Mouse (Mus musculus) liver, embryonic 14.5 days (tissue): ENCODE measurements around the gene Rnf151. TPM values are rescaled to one million over a fixed set of nuclear protein-coding genes. Genes with fewer than 3 reads are reported as not detected.

Experiments
- ATAC-seq: fragments of 200-750 bp; cut with Nextera tagmentation; 2 replicates; pipeline ENCODE4 v1.8.0; 2017; ENCODE audit warnings: moderate number of reproducible peaks, mild to moderate bottlenecking, moderate library complexity; ENCODE audit not compliant: insufficient read depth
- DNase-seq, 3 experiments: peaks; one replicate each; pipeline ENCODE4 v3.0.0-alpha.2; 2012 to 2013; ENCODE audit warnings: low read depth in 3 of 3, low spot score in 3 of 3
- H3K27ac ChIP-seq: fragments of 300-500 bp; sonication (generic); 2 replicates; pipeline ENCODE4 v1.5.1; 2014; ENCODE audit warnings: moderate library complexity, mild to moderate bottlenecking, control low read depth, inconsistent platforms
- H3K27me3 ChIP-seq: fragments of 300-500 bp; sonication (generic); 2 replicates; pipeline ENCODE4 v1.6.1; 2014; ENCODE audit warnings: mild to moderate bottlenecking, low read length, moderate library complexity; ENCODE audit not compliant: control insufficient read depth, insufficient read depth
- H3K36me3 ChIP-seq: fragments of 300-500 bp; sonication (generic); replicated peaks from 2 replicates; pipeline ENCODE4 v1.6.1; 2014; ENCODE audit warnings: low read depth; ENCODE audit not compliant: control insufficient read depth, insufficient read depth
- H3K4me1 ChIP-seq, 2 experiments: fragments of 200-500 bp in 1 of 2; fragments of 300-500 bp in 1 of 2; sonication (generic) in 1 of 2; replicated peaks; 2 replicates each; pipeline ENCODE4 v1.6.1; 2012 to 2014; ENCODE audit warnings: antibody characterized with exemption in 1 of 2, inconsistent platforms in 1 of 2, low read length in 1 of 2; ENCODE audit not compliant: control insufficient read depth in 2 of 2, insufficient read depth in 2 of 2
- H3K4me2 ChIP-seq: fragments of 300-500 bp; sonication (generic); 2 replicates; pipeline ENCODE4 v1.6.1; 2014; ENCODE audit warnings: low read depth, mild to moderate bottlenecking, control low read depth, moderate library complexity
- H3K4me3 ChIP-seq, 2 experiments: fragments of 200-500 bp in 1 of 2; fragments of 300-500 bp in 1 of 2; sonication (generic) in 1 of 2; 2 replicates each; pipeline ENCODE4 v1.5.1; 2012 to 2014; ENCODE audit warnings: low read depth in 2 of 2, low read length in 2 of 2, mild to moderate bottlenecking in 2 of 2, control low read depth in 1 of 2, inconsistent platforms in 1 of 2, moderate library complexity in 1 of 2; ENCODE audit not compliant: insufficient read depth in 1 of 2
- H3K9ac ChIP-seq: fragments of 300-500 bp; sonication (generic); replicated peaks from 2 replicates; pipeline ENCODE4 v1.6.1; 2014; ENCODE audit warnings: mild to moderate bottlenecking, control low read depth, moderate library complexity
- H3K9me3 ChIP-seq: fragments of 300-500 bp; sonication (generic); 2 replicates; pipeline ENCODE4 v1.6.1; 2016; ENCODE audit warnings: low read length, mixed read lengths; ENCODE audit not compliant: control insufficient read depth
- CTCF ChIP-seq: IDR thresholded peaks from 2 replicates; pipeline ENCODE4 v1.5.1; 2016; ENCODE audit warnings: antibody characterized with exemption, low read depth, control low read depth
- EP300 ChIP-seq: IDR thresholded peaks from 2 replicates; pipeline ENCODE4 v1.6.1; 2016; ENCODE audit warnings: antibody characterized with exemption, low read depth
- WGBS: fragments of 180-500 bp; shearing (Covaris S2); extraction: QIAGEN DNeasy Blood & Tissue Kit; methylation state at CpG from one replicate; pipeline ENCODE4 v1.1.7; 2014; ENCODE audit not compliant: insufficient replicate concordance; 5-methylcytosine and 5-hydroxymethylcytosine counted together
- polyA plus RNA-seq, 2 experiments: library from polyadenylated mRNA; depleted of rRNA in 1 of 2; stranded (reverse) in 1 of 2; unstranded in 1 of 2; fragments of >200 nt; fragmentation: Nextera tagmentation in 1 of 2; extraction: Ambion mirVana in 1 of 2; gene quantifications; 2 replicates each; pipeline versions ENCODE4 v1.2.1 to v1.2.3; 2012 to 2014

Gene Rnf151
- polyA plus RNA-seq, 2 experiments, result 0.11 TPM; not detected in 1

DNA sequence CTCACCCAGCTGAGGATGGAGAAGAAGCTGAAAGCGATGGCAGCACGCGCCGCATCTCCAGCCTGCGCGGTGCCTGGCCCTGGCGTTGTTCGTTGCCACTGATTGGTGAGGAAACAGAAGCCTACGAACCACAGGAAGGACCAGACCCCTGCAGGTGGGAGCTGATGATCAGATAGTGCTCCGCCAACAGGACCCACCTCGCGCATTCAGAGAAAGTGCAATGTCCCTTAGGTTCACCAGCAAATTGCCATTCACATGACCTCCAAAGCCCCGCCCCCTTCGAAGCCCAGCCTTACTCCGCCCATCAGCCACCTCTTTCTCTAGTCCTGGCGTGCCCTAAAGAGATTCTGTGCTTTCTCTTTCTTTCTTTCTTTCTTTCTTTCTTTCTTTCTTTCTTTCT, 31.3 kb downstream of the Rnf151 start:
- peaks cover 41% of the 10 kb centered on the region for H3K27me3 ChIP-seq
- H3K4me3 ChIP-seq, result no peak overlapping the region
- peak overlapping the region; percentile 23; the same call in 1 of the 2 replicates for H3K4me2 ChIP-seq
- 37% methylated on average over 16 of the region's 16 CpGs for WGBS
- ATAC-seq (peak; percentile 64; the same call in 1 of the 2 replicates), DNase-seq (peak in 1 of 3 experiments; percentile 61)
- H3K4me1 ChIP-seq, result peaks cover 3 to 10% of the 10 kb centered on the region in 2 experiments
- no peak overlapping the region for H3K9ac ChIP-seq
- H3K36me3 ChIP-seq, result no peaks in the 10 kb centered on the region
- no peak overlapping the region for H3K27ac ChIP-seq
- no peaks in the 10 kb centered on the region for H3K9me3 ChIP-seq
- no peak for TF ChIP-seq CTCF
- TF ChIP-seq EP300, result no peak

GRCm38 (mm10) chr17:24677500-24678080, 40.3 kb downstream of the Rnf151 start:
- DNase-seq, result no peak
- Histone ChIP-seq H3K4me3 (no peak overlapping the region), H3K27ac (no peak overlapping the region), H3K9me3 (no peaks in the 10 kb centered on the region), H3K4me2 (no peak overlapping the region), H3K9ac (no peak overlapping the region), H3K27me3 (no peaks in the 10 kb centered on the region), H3K4me1 (peaks cover 0 to 2% of the 10 kb centered on the region in 2 experiments; a peak in 2 of 4 replicates), H3K36me3 (peaks cover 33% of the 10 kb centered on the region)
- WGBS, result 80% methylated on average over 24 of the region's 24 CpGs
- ATAC-seq, result peak; percentile 47; the same call in 1 of the 2 replicates
- TF ChIP-seq EP300 (no peak), CTCF (no peak)

DNA sequence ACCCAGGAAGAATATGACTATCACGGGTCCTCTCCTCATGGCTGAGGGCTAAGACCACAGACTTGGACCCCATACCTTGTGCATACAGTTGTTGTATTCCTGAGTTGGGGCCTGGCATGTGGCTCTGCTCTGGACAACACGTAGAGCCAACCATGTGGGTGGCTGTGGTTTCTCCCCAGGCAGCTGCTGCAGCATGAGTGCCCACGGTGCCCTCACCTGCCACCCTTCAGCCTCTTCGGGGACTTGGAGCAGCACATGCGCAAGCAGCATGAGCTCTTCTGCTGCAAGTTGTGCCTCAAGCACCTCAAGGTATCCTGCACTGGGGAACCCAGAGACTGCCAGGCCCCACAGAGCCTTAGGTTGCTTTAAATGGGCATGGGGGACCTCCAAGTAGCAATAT, 41.0 kb downstream of the Rnf151 start:
- Histone ChIP-seq H3K9ac (no peak overlapping the region), H3K36me3 (peaks cover 33% of the 10 kb centered on the region), H3K4me2 (no peak overlapping the region), H3K4me1 (peaks cover under 1 to 8% of the 10 kb centered on the region in 2 experiments), H3K9me3 (no peaks in the 10 kb centered on the region), H3K4me3 (no peak overlapping the region), H3K27me3 (no peaks in the 10 kb centered on the region), H3K27ac (no peak overlapping the region)
- DNase-seq (no peak), ATAC-seq (no peak)
- no peak for TF ChIP-seq EP300
- no peak for TF ChIP-seq CTCF
- WGBS, result 79% methylated on average over 5 of the region's 5 CpGs

- ATAC-seq, result no peak
- Histone ChIP-seq H3K9ac (no peak overlapping the region), H3K4me1 (peaks cover 6 to 14% of the 10 kb centered on the region in 2 experiments), H3K4me2 (no peak overlapping the region), H3K36me3 (peaks cover 33% of the 10 kb centered on the region), H3K27ac (no peak overlapping the region), H3K9me3 (no peaks in the 10 kb centered on the region), H3K27me3 (no peaks in the 10 kb centered on the region), H3K4me3 (no peak overlapping the region)
- WGBS, result 54% methylated on average over 2 of the region's 2 CpGs
- DNase-seq, result peak in 2 of 3 experiments; percentile 58 to 59
- TF ChIP-seq CTCF (peak; percentile 89), EP300 (no peak)
These were observed 41.7 kb downstream of the Rnf151 start for GRCm38 (mm10) chr17:24676187-24676586.

DNA sequence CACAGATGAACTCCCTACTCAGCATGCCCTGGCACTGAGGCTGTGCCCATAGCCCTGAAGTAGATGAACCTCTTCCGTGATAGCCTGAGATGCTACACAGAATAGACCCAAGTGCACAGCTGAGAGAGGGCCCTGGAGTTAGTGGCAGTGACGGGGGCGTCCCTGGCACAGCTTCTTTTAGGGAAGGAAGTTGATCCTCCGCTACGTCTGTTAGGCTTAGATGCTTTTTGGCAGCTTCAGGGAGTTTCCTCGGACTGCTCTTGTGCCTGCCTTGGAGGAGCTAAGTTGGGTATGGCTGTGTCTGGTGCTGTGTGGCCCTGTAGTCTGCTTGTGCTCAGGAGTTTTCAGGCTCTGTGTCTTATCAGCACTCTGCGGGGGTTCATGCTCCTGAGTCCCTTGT, 43.6 kb downstream of the Rnf151 start:
- H3K4me3 ChIP-seq, result no peak overlapping the region
- H3K4me1 ChIP-seq, result peaks cover 14 to 24% of the 10 kb centered on the region in 2 experiments
- no peak overlapping the region for H3K4me2 ChIP-seq
- H3K27ac ChIP-seq, result no peak overlapping the region
- no peak for ATAC-seq
- TF ChIP-seq CTCF, result no peak
- no peak for TF ChIP-seq EP300
- H3K27me3 ChIP-seq, result no peaks in the 10 kb centered on the region
- H3K9me3 ChIP-seq, result no peaks in the 10 kb centered on the region
- peaks cover 21% of the 10 kb centered on the region for H3K36me3 ChIP-seq
- no peak overlapping the region for H3K9ac ChIP-seq
- DNase-seq, result no peak
- WGBS, result 54% methylated on average over 7 of the region's 7 CpGs
